Mouse (Mus musculus) heart, embryonic 14.5 days (tissue): Measurements from ENCODE around the gene Adamts9. TPM values are rescaled to one million over a fixed set of nuclear protein-coding genes. Genes with fewer than 3 reads are reported as not detected.

Experiments
- ATAC-seq: fragments of 200-750 bp; cut with Nextera tagmentation; 2 replicates; pipeline ENCODE4 v1.8.0; 2017; ENCODE audit warnings: low read depth, moderate TSS enrichment; ENCODE audit not compliant: insufficient number of reproducible peaks, insufficient read depth, low FRiP score
- H3K27ac ChIP-seq, 2 experiments: fragments of 200-500 bp in 1 of 2; fragments of 300-500 bp in 1 of 2; sonication (generic) in 1 of 2; replicated peaks in 1 of 2; 2 replicates each; pipeline ENCODE4 v1.5.1; 2012 to 2014; ENCODE audit warnings: low read depth in 2 of 2, low read length in 2 of 2, control low read depth in 1 of 2, mild to moderate bottlenecking in 1 of 2, mixed read lengths in 1 of 2; ENCODE audit not compliant: control insufficient read depth in 1 of 2, insufficient read depth in 1 of 2
- H3K27me3 ChIP-seq: fragments of 300-500 bp; sonication (generic); 2 replicates; pipeline ENCODE4 v1.6.1; 2014; ENCODE audit warnings: mild to moderate bottlenecking, low read length, control low read depth; ENCODE audit not compliant: control insufficient read depth, insufficient read depth
- H3K36me3 ChIP-seq: fragments of 300-500 bp; sonication (generic); 2 replicates; pipeline ENCODE4 v1.6.1; 2014; ENCODE audit warnings: mild to moderate bottlenecking, control low read depth, low read length, mixed read lengths; ENCODE audit not compliant: control insufficient read depth, insufficient read depth
- H3K4me1 ChIP-seq, 2 experiments: fragments of 200-500 bp in 1 of 2; fragments of 300-500 bp in 1 of 2; sonication (generic) in 1 of 2; 2 replicates each; pipeline ENCODE4 v1.6.1; 2012 to 2014; ENCODE audit warnings: low read length in 2 of 2, control low read depth in 1 of 2, mixed read lengths in 1 of 2; ENCODE audit not compliant: control insufficient read depth in 2 of 2, insufficient read depth in 2 of 2
- H3K4me2 ChIP-seq: fragments of 300-500 bp; sonication (generic); 2 replicates; pipeline ENCODE4 v1.6.1; 2014; ENCODE audit warnings: mild to moderate bottlenecking, low read length
- H3K4me3 ChIP-seq, 2 experiments: fragments of 200-500 bp in 1 of 2; fragments of 300-500 bp in 1 of 2; sonication (generic) in 1 of 2; 2 replicates each; pipeline ENCODE4 v1.5.1; 2012 to 2014; ENCODE audit warnings: low read length in 2 of 2, mild to moderate bottlenecking in 2 of 2, control low read depth in 1 of 2, low read depth in 1 of 2, moderate library complexity in 1 of 2; ENCODE audit not compliant: control insufficient read depth in 1 of 2, insufficient read depth in 1 of 2
- H3K9ac ChIP-seq: fragments of 300-500 bp; sonication (generic); 2 replicates; pipeline ENCODE4 v1.6.1; 2014; ENCODE audit warnings: mild to moderate bottlenecking, low read length
- H3K9me3 ChIP-seq: fragments of 300-500 bp; sonication (generic); 2 replicates; pipeline ENCODE4 v1.6.1; 2016; ENCODE audit warnings: low read length, control low read depth; ENCODE audit not compliant: control insufficient read depth
- WGBS: fragments of 180-500 bp; shearing (Covaris S2); extraction: QIAGEN DNeasy Blood & Tissue Kit; methylation state at CpG from one replicate; pipeline ENCODE4 v1.1.7; 2014; 5-methylcytosine and 5-hydroxymethylcytosine counted together
- polyA plus RNA-seq: library from polyadenylated mRNA; unstranded; fragments of >200 nt; fragmentation: Nextera tagmentation; extraction: Ambion mirVana; gene quantifications from 2 replicates; pipeline ENCODE4 v1.2.1, GENCODE M21; 2014

Gene Adamts9
- polyA plus RNA-seq, 1 experiment from 2014 or later = 6.2 TPM

DNA sequence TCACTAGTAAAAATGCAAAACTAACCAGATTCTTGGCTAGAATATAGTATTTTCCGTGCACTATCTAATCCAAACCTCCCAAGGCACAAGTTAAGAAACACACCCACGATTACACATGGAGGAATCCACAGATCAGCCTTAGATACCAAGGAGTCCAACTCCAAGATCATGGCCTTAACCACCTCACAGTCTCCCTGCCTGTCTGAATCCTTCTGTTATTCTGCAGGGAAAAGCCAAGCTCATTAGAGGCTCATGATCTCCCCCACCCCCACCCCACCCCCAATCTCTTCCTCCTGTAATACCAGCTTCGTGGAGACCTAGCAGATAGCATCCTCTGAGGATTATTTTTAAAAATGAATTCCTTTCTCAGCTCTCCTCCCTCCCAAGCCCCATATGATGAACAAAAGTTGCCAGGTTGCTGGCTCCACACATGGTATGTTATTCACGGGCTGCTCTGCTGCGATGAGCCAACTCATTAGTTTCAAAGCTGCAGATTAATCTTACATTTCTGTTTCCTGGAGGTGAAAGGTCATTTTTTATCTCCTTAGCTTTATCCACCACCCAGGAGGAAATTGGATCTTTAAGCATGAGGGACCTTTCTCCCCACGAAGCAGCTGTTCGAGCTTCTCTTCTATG, 215.8 kb downstream of the Adamts9 start:
- Histone ChIP-seq H3K9ac (no peak overlapping the region), H3K27me3 (no peaks in the 10 kb centered on the region), H3K36me3 (no peaks in the 10 kb centered on the region), H3K4me3 (no peak overlapping the region), H3K9me3 (no peaks in the 10 kb centered on the region), H3K4me2 (no peak overlapping the region), H3K4me1 (peaks cover 3 to 4% of the 10 kb centered on the region in 2 experiments; a peak in 1 of 4 replicates), H3K27ac (no peak overlapping the region)
- ATAC-seq = no peak
- 19% methylated on average over 7 of the region's 7 CpGs for WGBS

DNA sequence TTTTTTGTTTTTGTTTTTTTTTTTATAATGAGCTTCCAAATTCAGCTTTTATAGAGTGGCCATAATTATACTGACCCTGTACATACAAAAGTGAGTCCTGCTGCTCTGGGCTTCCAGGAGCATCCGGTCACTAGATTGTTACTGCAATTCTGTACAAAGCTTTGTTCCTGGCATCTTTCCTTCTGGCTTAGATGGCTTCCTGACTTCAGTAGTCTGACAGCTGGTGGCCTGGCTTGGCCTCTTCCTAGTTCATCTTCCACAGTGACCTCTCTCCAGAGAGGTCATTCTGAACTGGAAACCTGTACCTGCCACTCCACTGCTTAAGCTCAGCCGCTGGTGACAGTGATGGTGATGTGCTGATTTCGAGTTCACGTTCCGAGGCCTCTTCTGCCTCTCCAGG, 217.2 kb downstream of the Adamts9 start:
- H3K27me3 ChIP-seq = no peaks in the 10 kb centered on the region
- H3K4me1 ChIP-seq = peaks cover 3 to 4% of the 10 kb centered on the region in 2 experiments; a peak in 1 of 4 replicates
- H3K27ac ChIP-seq = no peak overlapping the region
- H3K9ac ChIP-seq = no peak overlapping the region
- ATAC-seq = no peak
- no peaks in the 10 kb centered on the region for H3K36me3 ChIP-seq
- no peak overlapping the region for H3K4me2 ChIP-seq
- H3K9me3 ChIP-seq = no peaks in the 10 kb centered on the region
- WGBS = 63% methylated on average over 5 of the region's 5 CpGs
- no peak overlapping the region for H3K4me3 ChIP-seq

- no peak for ATAC-seq
- no peak overlapping the region for H3K4me3 ChIP-seq
- H3K9ac ChIP-seq = no peak overlapping the region
- H3K27ac ChIP-seq = no peak overlapping the region
- H3K9me3 ChIP-seq = no peaks in the 10 kb centered on the region
- no peak overlapping the region for H3K4me2 ChIP-seq
- H3K27me3 ChIP-seq = no peaks in the 10 kb centered on the region
- peaks cover 3 to 4% of the 10 kb centered on the region in 2 experiments; a peak in 1 of 4 replicates for H3K4me1 ChIP-seq
- H3K36me3 ChIP-seq = no peaks in the 10 kb centered on the region
- 80% methylated on average over 2 of the region's 2 CpGs for WGBS
Observed at GRCm38 (mm10) chr6:92724394-92724793, 218.9 kb downstream of the Adamts9 start.

Other genes with a start within 250 kb of the Adamts9 start
- 5.8 and 6.7 TPM in 2 replicates for gene Prickle2, start 237.3 kb downstream of the Adamts9 start, polyA plus RNA-seq
- 2.7 and 3.6 TPM in 2 replicates for gene A730049H05Rik, start 127.0 kb downstream of the Adamts9 start, polyA plus RNA-seq
- gene Gm15737, start 74.1 kb downstream of the Adamts9 start, polyA plus RNA-seq = 0.39 and 0.61 TPM in 2 replicates